Mouse (Mus musculus) neutrophil, adult 59 days (primary cell): Measurements from ENCODE around the gene Vmn1r34. TPM values are rescaled to one million over a fixed set of nuclear protein-coding genes. Genes with fewer than 3 reads are reported as not detected.

Source experiments
- total RNA-seq, 2 experiments: library from RNA; stranded (reverse); gene quantifications; 1 replicate in 1 of 2; 2 replicates in 1 of 2; pipeline ENCODE4 v1.2.4; 2023

Vmn1r34 gene
- total RNA-seq, result not detected

GRCm38 (mm10) chr6:66643779-66644178 is at the start of gene Vmn1r34:
Gene Vmn1r34, minus strand, starts transcription at chr6:66643879.

GRCm38 (mm10) chr6:66685806-66686205 is 42.1 kb upstream of the Vmn1r34 start, which contains the start of gene Vmn1r35:
Gene Vmn1r35, minus strand, starts transcription at chr6:66685906.

DNA sequence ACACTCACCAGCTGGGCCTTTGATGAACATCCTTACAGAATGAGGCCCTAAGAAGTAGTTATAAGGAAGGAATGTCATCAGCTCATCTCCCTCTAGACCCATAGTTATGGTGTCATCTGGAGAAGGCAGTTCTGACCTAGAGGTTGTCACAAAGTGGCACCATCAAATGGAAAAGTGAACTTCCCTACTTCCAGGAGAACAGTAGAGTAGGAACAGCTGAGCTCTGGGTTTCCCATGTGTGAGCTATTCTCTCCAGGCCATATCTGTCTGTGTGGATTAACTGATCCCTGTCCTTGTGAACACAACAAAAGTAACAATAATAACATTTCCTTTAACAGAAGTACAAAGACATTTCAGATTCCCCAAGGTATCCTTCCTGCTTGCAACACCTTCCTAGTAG is 25.5 kb downstream of the Vmn1r34 start, which contains the start of gene Vmn1r33:
Vmn1r33 (minus strand) TSS at position 101 of the 400 bp plus-strand sequence.

Other genes with a start within 250 kb of the Vmn1r34 start
- 10 to 100 TPM; 33.8 to 38.8 TPM for gene Mad2l1, start 108.5 kb downstream of the Vmn1r34 start, total RNA-seq
- gene Vmn1r32, start 83.8 kb downstream of the Vmn1r34 start, total RNA-seq, result not detected
- gene Vmn1r33, start 25.6 kb downstream of the Vmn1r34 start, total RNA-seq, result not detected
- gene Vmn1r35, start 42.0 kb upstream of the Vmn1r34 start, total RNA-seq, result not detected
- gene Vmn1r36, start 75.3 kb upstream of the Vmn1r34 start, total RNA-seq, result not detected
- not detected for gene Vmn1r37, start 85.5 kb upstream of the Vmn1r34 start, total RNA-seq
- not detected for gene Vmn1r38, start 138.7 kb upstream of the Vmn1r34 start, total RNA-seq
- gene Vmn1r39, start 166.7 kb upstream of the Vmn1r34 start, total RNA-seq, result not detected